Mouse (Mus musculus): Measurements from ENCODE around the gene Hecw1. TPM values are rescaled to one million over a fixed set of nuclear protein-coding genes. Genes with fewer than 3 reads are reported as not detected.
"Not testable (repeated sequence)": the region's sequence is repeated elsewhere in the genome, so short reads cannot be mapped to it uniquely, and the experiment has no call there.

The Hecw1 gene
- polyA plus RNA-seq, 1 experiment from 2014 or later = 0.23 TPM

GRCm38 (mm10) chr13:14327252-14327651 is 195.8 kb downstream of the Hecw1 start:
- Histone ChIP-seq H3K4me3 (no peak overlapping the region), H3K9ac (no peak overlapping the region)
- 91% methylated on average over 1 of the region's 1 CpGs for WGBS (ENCODE audit: insufficient replicate concordance)

GRCm38 (mm10) chr13:14306617-14307016 is 216.4 kb downstream of the Hecw1 start:
- WGBS (ENCODE audit: insufficient replicate concordance) = 19% methylated on average over 8 of the region's 8 CpGs
- Histone ChIP-seq H3K4me2 (no peak overlapping the region), H3K4me3 (no peak overlapping the region), H3K4me1 (peaks cover 24% of the 10 kb centered on the region), H3K27ac (no peak overlapping the region), H3K36me3 (no peaks in the 10 kb centered on the region), H3K9me3 (replicated peaks) (no peaks in the 10 kb centered on the region), H3K27me3 (replicated peaks) (no peaks in the 10 kb centered on the region), H3K9ac (no peak overlapping the region)
- no peak for ATAC-seq

More at GRCm38 (mm10) chr13:14327252-14327651, 195.8 kb downstream of the Hecw1 start:
- no peak for ATAC-seq
- Histone ChIP-seq H3K9me3 (replicated peaks) (no peaks in the 10 kb centered on the region), H3K36me3 (no peaks in the 10 kb centered on the region), H3K4me1 (no peaks in the 10 kb centered on the region), H3K27ac (no peak overlapping the region), H3K4me2 (no peak overlapping the region), H3K27me3 (replicated peaks) (no peaks in the 10 kb centered on the region)

- H3K4me2 ChIP-seq = peak overlapping the region; percentile 46
- H3K4me1 ChIP-seq = peaks cover 24% of the 10 kb centered on the region
- peak; percentile 94 for ATAC-seq
- H3K9me3 ChIP-seq (replicated peaks) = no peaks in the 10 kb centered on the region
- no peak overlapping the region for H3K4me3 ChIP-seq
- H3K9ac ChIP-seq = no peak overlapping the region
- WGBS (ENCODE audit: insufficient replicate concordance) = 59% methylated on average over 1 of the region's 1 CpGs
- H3K36me3 ChIP-seq = no peaks in the 10 kb centered on the region
- H3K27ac ChIP-seq = peak overlapping the region; percentile 66; the same call in 1 of the 2 replicates
- no peaks in the 10 kb centered on the region for H3K27me3 ChIP-seq (replicated peaks)
Measured at GRCm38 (mm10) chr13:14304103-14304502, 218.9 kb downstream of the Hecw1 start.

- Histone ChIP-seq H3K4me2 (no peak overlapping the region), H3K9ac (no peak overlapping the region), H3K27me3 (replicated peaks) (no peaks in the 10 kb centered on the region), H3K4me3 (no peak overlapping the region), H3K27ac (no peak overlapping the region), H3K4me1 (peaks cover 24% of the 10 kb centered on the region), H3K36me3 (no peaks in the 10 kb centered on the region), H3K9me3 (replicated peaks) (no peaks in the 10 kb centered on the region)
- 53% methylated on average over 2 of the region's 2 CpGs for WGBS (ENCODE audit: insufficient replicate concordance)
- ATAC-seq = peak; percentile 48; the same call in 1 of the 2 replicates
Measured at GRCm38 (mm10) chr13:14302921-14303320, 220.1 kb downstream of the Hecw1 start.

- no peak for ATAC-seq
- no peak overlapping the region for H3K4me2 ChIP-seq
- H3K9me3 ChIP-seq (replicated peaks) = no peaks in the 10 kb centered on the region
- H3K4me3 ChIP-seq = no peak overlapping the region
- no peaks in the 10 kb centered on the region for H3K27me3 ChIP-seq (replicated peaks)
- H3K36me3 ChIP-seq = no peaks in the 10 kb centered on the region
- no peak overlapping the region for H3K9ac ChIP-seq
- H3K4me1 ChIP-seq = no peaks in the 10 kb centered on the region
- 40% methylated on average over 1 of the region's 1 CpGs for WGBS (ENCODE audit: insufficient replicate concordance)
- no peak overlapping the region for H3K27ac ChIP-seq
Measured at GRCm38 (mm10) chr13:14290016-14290415, 233.0 kb downstream of the Hecw1 start.

- Histone ChIP-seq H3K4me1 (no peaks in the 10 kb centered on the region), H3K9me3 (replicated peaks) (no peaks in the 10 kb centered on the region), H3K9ac (no peak overlapping the region), H3K4me3 (no peak overlapping the region), H3K36me3 (no peaks in the 10 kb centered on the region), H3K27ac (no peak overlapping the region), H3K27me3 (replicated peaks) (no peaks in the 10 kb centered on the region), H3K4me2 (no peak overlapping the region)
- no peak for ATAC-seq
Measured at GRCm38 (mm10) chr13:14271476-14271875, 251.6 kb downstream of the Hecw1 start.

DNA sequence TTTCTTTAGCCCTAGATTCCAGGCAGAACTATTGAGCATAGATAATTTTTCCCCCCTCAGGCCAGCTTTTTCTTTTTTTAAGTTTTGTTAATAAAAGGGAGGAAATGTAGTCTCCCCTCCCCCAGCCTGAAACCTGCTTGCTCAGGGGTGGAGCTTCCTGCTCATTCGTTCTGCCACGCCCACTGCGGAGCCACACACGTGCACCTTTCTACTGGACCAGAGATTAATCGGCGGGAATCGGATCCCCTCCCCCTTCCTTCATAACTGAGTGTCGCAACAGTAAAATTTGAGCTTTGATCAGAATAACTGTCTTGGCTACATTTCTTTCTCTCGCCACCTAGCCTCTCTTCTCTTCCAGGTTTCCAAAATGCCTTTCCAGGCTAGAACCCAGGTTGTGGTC is 262.1 kb downstream of the Hecw1 start:
- H3K4me1 ChIP-seq; H3K4me3 ChIP-seq; H3K36me3 ChIP-seq; H3K9me3 ChIP-seq (replicated peaks); H3K27ac ChIP-seq; H3K9ac ChIP-seq; H3K4me2 ChIP-seq; H3K27me3 ChIP-seq (replicated peaks): not testable (repeated sequence)
- ATAC-seq = peak; percentile 77; the same call in 1 of the 2 replicates
- WGBS (ENCODE audit: insufficient replicate concordance) = 30% methylated on average over 9 of the region's 9 CpGs

- no peak for ATAC-seq
- no peak overlapping the region for H3K9ac ChIP-seq
- H3K36me3 ChIP-seq = no peaks in the 10 kb centered on the region
- H3K27me3 ChIP-seq (replicated peaks) = no peaks in the 10 kb centered on the region
- no peaks in the 10 kb centered on the region for H3K9me3 ChIP-seq (replicated peaks)
- no peak overlapping the region for H3K4me2 ChIP-seq
- no peak overlapping the region for H3K27ac ChIP-seq
- no peak overlapping the region for H3K4me3 ChIP-seq
- 42% methylated on average over 2 of the region's 2 CpGs for WGBS (ENCODE audit: insufficient replicate concordance)
- no peaks in the 10 kb centered on the region for H3K4me1 ChIP-seq
Measured at GRCm38 (mm10) chr13:14245946-14246345, 277.1 kb downstream of the Hecw1 start.

- no peak overlapping the region for H3K9ac ChIP-seq
- no peak overlapping the region for H3K27ac ChIP-seq
- 71% methylated on average over 3 of the region's 3 CpGs for WGBS (ENCODE audit: insufficient replicate concordance)
- no peak overlapping the region for H3K4me2 ChIP-seq
- H3K4me1 ChIP-seq = no peaks in the 10 kb centered on the region
- no peaks in the 10 kb centered on the region for H3K27me3 ChIP-seq (replicated peaks)
- no peaks in the 10 kb centered on the region for H3K9me3 ChIP-seq (replicated peaks)
- ATAC-seq = no peak
- no peak overlapping the region for H3K4me3 ChIP-seq
- peaks cover 14% of the 10 kb centered on the region; the same call in 1 of the 2 replicates for H3K36me3 ChIP-seq
Measured at GRCm38 (mm10) chr13:14179669-14180068, 343.4 kb downstream of the Hecw1 start.

DNA sequence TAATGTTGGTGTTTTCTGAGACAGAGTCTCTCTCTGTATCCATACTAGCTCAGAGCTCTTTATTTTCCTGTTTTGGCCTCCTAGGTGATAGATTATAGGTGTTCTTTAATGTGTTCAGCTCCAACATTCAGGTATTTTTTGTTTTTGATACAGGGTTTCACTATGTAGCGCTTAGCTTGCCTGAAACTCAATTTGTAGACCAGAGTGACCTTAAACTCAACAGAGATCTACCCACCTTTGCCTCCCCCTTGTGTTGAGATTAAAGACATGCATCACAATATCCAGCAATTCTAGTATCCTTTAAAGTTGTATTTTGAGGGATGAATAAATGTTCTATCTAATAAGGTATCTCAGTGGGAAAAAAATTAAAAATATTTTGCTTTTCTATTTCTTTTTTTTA is 345.0 kb downstream of the Hecw1 start:
- Histone ChIP-seq H3K9ac (no peak overlapping the region), H3K27ac (no peak overlapping the region), H3K27me3 (replicated peaks) (no peaks in the 10 kb centered on the region), H3K4me3 (no peak overlapping the region), H3K4me1 (no peaks in the 10 kb centered on the region), H3K36me3 (peaks cover 9% of the 10 kb centered on the region; the same call in 1 of the 2 replicates), H3K4me2 (no peak overlapping the region), H3K9me3 (replicated peaks) (no peaks in the 10 kb centered on the region)
- ATAC-seq = no peak
- WGBS (ENCODE audit: insufficient replicate concordance) = 92% methylated on average over 1 of the region's 1 CpGs

Other genes with a start within 250 kb of the Hecw1 start
- 101 and 104 TPM in 2 replicates for gene Mrpl32, start 89.9 kb upstream of the Hecw1 start, polyA plus RNA-seq (2016; fragmentation: Nextera tagmentation; extraction: Ambion mirVana)
- 167 and 169 TPM in 2 replicates for gene Psma2, start 90.0 kb upstream of the Hecw1 start, polyA plus RNA-seq (2016; fragmentation: Nextera tagmentation; extraction: Ambion mirVana)
- gene AW209491, start 106.9 kb upstream of the Hecw1 start, polyA plus RNA-seq (2016; fragmentation: Nextera tagmentation; extraction: Ambion mirVana) = 15.5 and 17.4 TPM in 2 replicates

Data from liver, embryonic 12.5 days (tissue).